Mouse (Mus musculus) C2C12 (cell line): Measurements from ENCODE around the gene Hsd17b6.

Experiments used
- CTCF ChIP-seq: IDR thresholded peaks from one replicate; pipeline ENCODE4 v1.5.1; 2011; ENCODE audit not compliant: control insufficient read depth, insufficient read depth, insufficient read length
- FOSL1 ChIP-seq: IDR thresholded peaks from one replicate; pipeline ENCODE4 v1.8.0; 2011; ENCODE audit warnings: mild to moderate bottlenecking, low read length; ENCODE audit not compliant: poor library complexity, insufficient read depth, severe bottlenecking
- MAX ChIP-seq: IDR thresholded peaks from one replicate; pipeline ENCODE4 v1.6.1; 2011; ENCODE audit warnings: mild to moderate bottlenecking, control low read depth
- MYOD1 ChIP-seq: IDR thresholded peaks from one replicate; pipeline ENCODE4 v1.6.1; 2011; ENCODE audit warnings: low read depth; ENCODE audit not compliant: control insufficient read depth, insufficient read length
- MYOG ChIP-seq: IDR thresholded peaks from one replicate; pipeline ENCODE4 v1.6.1; 2011; ENCODE audit not compliant: control insufficient read depth, insufficient read length; ENCODE audit errors: extremely low read depth
- USF1 ChIP-seq: IDR thresholded peaks from one replicate; pipeline ENCODE4 v1.6.1; 2011; ENCODE audit warnings: low read depth, mild to moderate bottlenecking, control low read depth, moderate library complexity

DNA sequence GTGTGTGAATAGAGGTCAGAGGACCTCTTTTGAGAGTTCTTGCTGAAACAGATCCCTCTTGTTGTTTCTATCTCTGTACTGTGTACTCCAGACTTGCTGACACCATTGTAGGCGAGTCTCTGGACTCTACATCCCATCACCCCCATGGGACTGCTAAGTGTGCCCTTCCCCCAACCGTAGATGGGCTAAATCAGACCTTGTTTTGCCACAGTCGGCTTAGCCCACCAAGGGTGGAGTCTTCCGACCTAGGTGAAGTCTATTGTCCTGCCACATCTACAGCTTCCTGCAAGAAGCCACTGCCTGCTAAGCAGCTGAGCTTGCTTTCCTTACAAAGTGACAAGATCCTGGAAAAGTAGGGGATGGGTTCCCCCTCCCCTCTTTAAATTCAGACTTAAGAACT is 55.6 kb downstream of the Hsd17b6 start:
- TF ChIP-seq CTCF (no peak), MAX (no peak), USF1 (no peak), MYOD1 (no peak), FOSL1 (no peak), MYOG (no peak)
